Mouse (Mus musculus): ENCODE measurements around the gene Tmem135.
A peak's percentile ranks its signal among the peaks of the same experiment; 100 is the strongest.
"Not testable (repeated sequence)": the region's sequence is repeated elsewhere in the genome, so short reads cannot be mapped to it uniquely, and the experiment has no call there.

Tmem135 gene

GRCm38 (mm10) chr7:89326761-89327160 lies 77.3 kb downstream of the Tmem135 start:
- DNase-seq (ENCODE audit: low spot score): peak; percentile 53

GRCm38 (mm10) chr7:89326202-89326601 lies 77.8 kb downstream of the Tmem135 start:
- no peak for DNase-seq (ENCODE audit: low spot score)

GRCm38 (mm10) chr7:89322741-89323140 lies 81.3 kb downstream of the Tmem135 start:
- not testable (repeated sequence) for DNase-seq (ENCODE audit: low spot score)

- DNase-seq (ENCODE audit: low spot score): no peak
Measured at GRCm38 (mm10) chr7:89319351-89319750, 84.7 kb downstream of the Tmem135 start.

- DNase-seq (ENCODE audit: low spot score): not testable (repeated sequence)
Measured at GRCm38 (mm10) chr7:89317088-89317487, 86.9 kb downstream of the Tmem135 start.

- no peak for DNase-seq (ENCODE audit: low spot score)
Measured at GRCm38 (mm10) chr7:89316112-89316511, 87.9 kb downstream of the Tmem135 start.

GRCm38 (mm10) chr7:89311555-89311954 lies 92.5 kb downstream of the Tmem135 start:
- DNase-seq (ENCODE audit: low spot score): no peak

- DNase-seq (ENCODE audit: low spot score): peak; percentile 69
Measured at GRCm38 (mm10) chr7:89308926-89309325, 95.1 kb downstream of the Tmem135 start.

GRCm38 (mm10) chr7:89308238-89308637 lies 95.8 kb downstream of the Tmem135 start:
- DNase-seq (ENCODE audit: low spot score): no peak

- DNase-seq (ENCODE audit: low spot score): no peak
Measured at GRCm38 (mm10) chr7:89306831-89307230, 97.2 kb downstream of the Tmem135 start.

- no peak for DNase-seq (ENCODE audit: low spot score)
Measured at GRCm38 (mm10) chr7:89304958-89305357, 99.1 kb downstream of the Tmem135 start.

- no peak for DNase-seq (ENCODE audit: low spot score)
Measured at GRCm38 (mm10) chr7:89303765-89304164, 100.3 kb downstream of the Tmem135 start.

GRCm38 (mm10) chr7:89298911-89299458 lies 105.0 kb downstream of the Tmem135 start:
- no peak for DNase-seq (ENCODE audit: low spot score)

GRCm38 (mm10) chr7:89296941-89297340 lies 107.1 kb downstream of the Tmem135 start:
- peak; percentile 31 for DNase-seq (ENCODE audit: low spot score)

GRCm38 (mm10) chr7:89282664-89283063 lies 121.4 kb downstream of the Tmem135 start:
- DNase-seq (ENCODE audit: low spot score): no peak

GRCm38 (mm10) chr7:89270438-89270837 lies 133.6 kb downstream of the Tmem135 start:
- DNase-seq (ENCODE audit: low spot score): not testable (repeated sequence)

GRCm38 (mm10) chr7:89269826-89270225 lies 134.2 kb downstream of the Tmem135 start:
- no peak for DNase-seq (ENCODE audit: low spot score)

GRCm38 (mm10) chr7:89267542-89267941 lies 136.5 kb downstream of the Tmem135 start:
- DNase-seq (ENCODE audit: low spot score): peak; percentile 36

- DNase-seq (ENCODE audit: low spot score): peak; percentile 7
Measured at GRCm38 (mm10) chr7:89266017-89266760, 137.8 kb downstream of the Tmem135 start.

GRCm38 (mm10) chr7:89260966-89261365 lies 143.1 kb downstream of the Tmem135 start:
- no peak for DNase-seq (ENCODE audit: low spot score)

- no peak for DNase-seq (ENCODE audit: low spot score)
Measured at GRCm38 (mm10) chr7:89258832-89259231, 145.2 kb downstream of the Tmem135 start.

- DNase-seq (ENCODE audit: low spot score): peak; percentile 18
Measured at GRCm38 (mm10) chr7:89257871-89258502, 146.0 kb downstream of the Tmem135 start.

- DNase-seq (ENCODE audit: low spot score): no peak
Measured at GRCm38 (mm10) chr7:89253772-89254171, 150.2 kb downstream of the Tmem135 start.
